Comparison of ENCODE assay signal across 28 mouse cellular contexts in the genomic region with DNA sequence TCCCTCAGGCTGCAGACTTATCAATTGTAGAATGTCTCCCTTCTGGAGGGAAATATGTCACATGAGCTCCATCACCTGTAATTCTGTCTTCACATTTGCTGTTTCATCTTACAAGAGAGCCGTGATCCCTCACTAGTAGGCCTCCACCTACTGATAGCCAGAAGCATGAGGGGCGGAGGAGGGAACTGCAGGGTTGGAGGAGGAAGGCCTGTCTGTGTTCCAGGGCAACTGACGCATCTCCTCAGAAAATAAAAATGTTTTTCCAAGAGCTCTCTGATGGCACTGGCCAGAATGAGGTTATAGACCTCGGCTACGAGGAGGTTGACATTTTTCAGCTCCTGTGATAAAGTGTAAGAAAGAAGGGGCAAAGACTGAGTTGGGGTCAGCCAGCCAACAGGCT.
"Had no signal": no experiment of that assay in that cellular context is flagged by ENCODE, and none has a peak within 500 bp of the region (broad histone marks: within the 10 kb centered on the region; RNA-seq: fewer than 3 reads in every experiment).

No protein-coding gene starts in this region.

- H3K9me3 ChIP-seq: limb, embryonic 10.5 days; limb, embryonic 12.5 days; limb, embryonic 13.5 days; limb, embryonic 15.5 days; liver, embryonic 12.5 days; liver, embryonic 13.5 days; liver, embryonic 15.5 days; lung, embryonic 15.5 days; midbrain, embryonic 10.5 days; midbrain, embryonic 12.5 days; midbrain, embryonic 13.5 days; midbrain, embryonic 15.5 days; neural tube, embryonic 12.5 days had no signal

- DNase-seq: left cerebral cortex, postnatal 4 days; liver; liver, embryonic 13.5 days; liver, postnatal 0 days; lung, adult 18-20 months; lung, adult 2 months; lung, embryonic 14.5 days; lung, postnatal 10 days; lung, postnatal 14 days; lung, postnatal 36 days; lung, postnatal 4 days; midbrain, embryonic 14.5 days had no signal

- H3K27ac ChIP-seq: limb, embryonic 10.5 days; limb, embryonic 12.5 days; limb, embryonic 13.5 days; limb, embryonic 15.5 days; liver, embryonic 12.5 days; liver, embryonic 13.5 days; liver, embryonic 14.5 days; liver, embryonic 15.5 days; lung, embryonic 15.5 days; macrophage; midbrain, embryonic 10.5 days; midbrain, embryonic 12.5 days; midbrain, embryonic 13.5 days; midbrain, embryonic 15.5 days; neural tube, embryonic 12.5 days had no signal

- H3K36me3 ChIP-seq: limb, embryonic 10.5 days; limb, embryonic 12.5 days; limb, embryonic 13.5 days; limb, embryonic 15.5 days; liver, embryonic 12.5 days; liver, embryonic 13.5 days; liver, embryonic 15.5 days; lung, embryonic 15.5 days; midbrain, embryonic 10.5 days; midbrain, embryonic 12.5 days; midbrain, embryonic 13.5 days; midbrain, embryonic 15.5 days; neural tube, embryonic 12.5 days had no signal

- H3K4me3 ChIP-seq: limb, embryonic 10.5 days; limb, embryonic 12.5 days; limb, embryonic 13.5 days; limb, embryonic 15.5 days; liver, embryonic 12.5 days; liver, embryonic 13.5 days; liver, embryonic 15.5 days; lung, embryonic 15.5 days; megakaryocyte, embryonic 14.5 days; midbrain, embryonic 10.5 days; midbrain, embryonic 12.5 days; midbrain, embryonic 13.5 days; midbrain, embryonic 15.5 days; myocyte; neural tube, embryonic 12.5 days had no signal

- H3K9ac ChIP-seq: limb, embryonic 12.5 days; limb, embryonic 13.5 days; limb, embryonic 15.5 days; liver, embryonic 12.5 days; liver, embryonic 13.5 days; liver, embryonic 14.5 days; liver, embryonic 15.5 days; liver, postnatal 0 days; lung, embryonic 14.5 days; lung, embryonic 15.5 days; midbrain, embryonic 12.5 days; midbrain, embryonic 13.5 days; midbrain, embryonic 15.5 days; neural tube, embryonic 12.5 days had no signal

- H3K27me3 ChIP-seq: limb, embryonic 12.5 days; limb, embryonic 13.5 days; limb, embryonic 15.5 days; liver, embryonic 15.5 days; lung, embryonic 15.5 days; midbrain, embryonic 12.5 days; midbrain, embryonic 13.5 days; midbrain, embryonic 15.5 days; neural tube, embryonic 12.5 days had no signal

- H3K4me1 ChIP-seq: limb, embryonic 12.5 days; liver, embryonic 12.5 days; liver, embryonic 13.5 days; liver, embryonic 15.5 days; megakaryocyte, embryonic 14.5 days; midbrain, embryonic 15.5 days; neural tube, embryonic 12.5 days had no signal
